Mouse (Mus musculus) heart, postnatal 10 days (tissue): ENCODE results near the gene Abhd15. TPM values are rescaled to one million over a fixed set of nuclear protein-coding genes. Genes with fewer than 3 reads are reported as not detected.
"Not testable (repeated sequence)": the region's sequence is repeated elsewhere in the genome, so short reads cannot be mapped to it uniquely, and the experiment has no call there.

ENCODE experiments used
- DNase-seq, 2 experiments: peaks; one replicate each; pipeline ENCODE4 v3.0.0; 2021
- intact Hi-C: fragments of 180-260 bp; cut with DNase I; formaldehyde crosslinking; loops from one replicate; pipeline ENCODE4 v1.15.1; 2025
- total RNA-seq, 2 experiments: library from RNA; stranded (reverse); gene quantifications; 2 replicates each; pipeline ENCODE4 v1.2.3; 2021

Abhd15 gene
- total RNA-seq, 2 experiments from 2014 or later: 1.7 to 4.5 TPM

DNA sequence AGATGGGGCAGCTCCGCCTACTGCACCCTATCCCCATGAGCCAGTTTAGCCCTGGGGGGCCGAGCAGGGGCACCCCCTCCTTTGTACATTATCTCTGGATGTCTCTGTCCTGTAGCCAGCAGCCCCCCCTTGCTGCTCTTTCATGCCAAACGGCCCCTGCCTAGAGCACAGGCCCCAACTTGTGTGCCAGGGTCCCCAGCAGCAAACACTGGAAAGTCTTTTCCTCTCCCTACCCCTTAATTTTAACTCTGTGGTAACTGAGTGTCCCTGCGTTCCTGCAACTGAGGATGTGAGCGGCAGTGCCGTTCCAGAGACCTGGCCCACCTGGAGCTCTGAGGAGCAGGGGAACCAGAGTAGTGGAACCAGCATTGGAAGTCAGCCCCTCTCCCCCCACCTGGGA lies 8.0 kb upstream of the Abhd15 start:
- intact Hi-C loops: loop anchor here (5.0 kb wide), 1 partner anchor 120 kb away; no protein-coding TSS in a partner anchor
- DNase-seq: no peak

DNA sequence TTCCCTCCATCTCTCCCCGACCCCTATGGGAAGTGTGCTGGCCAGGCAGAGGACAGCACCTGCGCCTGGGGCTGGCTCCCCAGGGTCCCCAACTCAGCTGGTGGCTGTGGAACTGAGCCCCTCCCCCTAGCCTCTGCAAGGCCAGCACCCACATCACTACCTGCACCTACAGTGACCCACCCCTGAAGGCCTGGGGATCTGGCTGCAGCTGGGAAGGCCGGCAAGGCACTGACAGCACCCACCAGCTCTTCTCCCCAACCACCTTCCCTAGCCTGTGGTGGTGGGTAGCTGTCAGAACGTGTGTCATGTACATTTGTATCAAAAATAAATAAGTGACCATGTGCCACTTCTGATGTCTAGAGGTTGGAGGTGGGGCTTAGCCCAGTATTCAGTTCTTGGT lies 7.5 kb upstream of the Abhd15 start:
- no peak for DNase-seq

DNA sequence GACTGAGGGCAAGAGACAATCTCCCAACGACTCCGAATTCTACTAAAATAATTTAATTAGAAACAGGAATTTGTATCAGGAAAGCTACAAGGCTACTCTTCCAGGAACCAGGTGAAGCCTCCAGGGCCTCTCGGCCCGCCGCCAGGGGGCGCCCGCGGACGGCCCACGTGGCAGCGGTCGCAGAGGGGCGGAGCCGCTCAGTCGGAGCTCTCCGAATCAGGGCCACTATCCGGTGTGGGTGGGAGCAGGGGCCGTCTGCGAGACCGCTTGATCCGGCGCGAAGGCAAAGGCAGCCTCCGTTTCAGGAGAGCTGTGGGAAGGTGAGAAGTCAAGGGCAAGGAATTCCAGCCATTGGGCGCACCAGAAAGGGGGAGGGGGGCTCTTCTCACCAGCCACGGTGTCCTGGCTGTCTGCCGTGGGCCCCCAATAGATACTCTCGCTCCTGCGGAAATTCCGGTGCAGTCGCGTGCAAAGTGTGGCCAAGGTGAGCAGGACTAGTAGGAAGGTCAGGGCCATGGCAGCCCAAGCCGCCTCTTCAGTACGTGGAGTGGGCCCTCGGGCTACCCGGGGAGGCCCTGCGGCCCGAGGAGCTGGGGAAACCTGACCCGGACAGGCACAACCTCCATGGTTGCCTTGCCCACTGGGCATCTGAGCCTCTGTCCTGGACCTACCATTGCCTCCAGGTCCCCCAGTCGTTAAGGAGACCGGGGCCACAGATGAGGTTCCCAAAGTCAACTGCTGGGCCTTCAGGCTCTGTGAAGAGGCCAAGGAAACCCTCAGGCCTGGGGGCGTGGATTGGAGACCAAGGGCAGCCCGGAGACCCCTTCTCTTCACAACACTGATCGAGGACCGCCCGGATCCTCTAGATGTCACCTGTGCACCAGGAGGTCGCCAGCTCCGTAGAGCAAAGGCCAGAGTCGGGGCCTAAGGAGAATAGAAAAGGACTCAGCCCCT lies 6.6 kb upstream of the Abhd15 start:
- peak; percentile 89 to 92 for DNase-seq
- intact Hi-C loops: loop anchor here (5.0 kb wide), 1 partner anchor 119 kb away; no protein-coding TSS in a partner anchor

More for the DNA sequence above, 7.5 kb upstream of the Abhd15 start:
- intact Hi-C loops: loop anchor here (5.0 kb wide), 1 partner anchor 120 kb away; no protein-coding TSS in a partner anchor

DNA sequence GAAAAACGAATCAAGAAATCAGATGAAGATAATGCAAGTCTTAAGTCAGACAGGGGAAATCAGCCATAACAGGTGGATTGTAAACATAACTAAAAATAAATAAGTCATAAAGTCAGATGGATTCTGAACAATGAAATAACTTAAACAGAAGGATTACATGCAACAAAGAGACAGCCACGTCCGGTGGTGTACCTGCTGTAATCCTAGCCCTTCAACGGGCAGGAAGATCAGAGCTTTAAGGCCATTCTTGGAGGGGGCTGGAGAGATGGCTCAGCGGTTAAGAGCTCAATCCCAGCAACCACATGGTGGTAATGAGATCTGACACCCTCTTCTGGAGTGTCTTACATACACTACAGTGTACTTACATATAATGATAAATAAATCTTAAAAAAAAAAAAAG lies 3.6 kb upstream of the Abhd15 start:
- no peak for DNase-seq
- intact Hi-C loops: no loop called here

DNA sequence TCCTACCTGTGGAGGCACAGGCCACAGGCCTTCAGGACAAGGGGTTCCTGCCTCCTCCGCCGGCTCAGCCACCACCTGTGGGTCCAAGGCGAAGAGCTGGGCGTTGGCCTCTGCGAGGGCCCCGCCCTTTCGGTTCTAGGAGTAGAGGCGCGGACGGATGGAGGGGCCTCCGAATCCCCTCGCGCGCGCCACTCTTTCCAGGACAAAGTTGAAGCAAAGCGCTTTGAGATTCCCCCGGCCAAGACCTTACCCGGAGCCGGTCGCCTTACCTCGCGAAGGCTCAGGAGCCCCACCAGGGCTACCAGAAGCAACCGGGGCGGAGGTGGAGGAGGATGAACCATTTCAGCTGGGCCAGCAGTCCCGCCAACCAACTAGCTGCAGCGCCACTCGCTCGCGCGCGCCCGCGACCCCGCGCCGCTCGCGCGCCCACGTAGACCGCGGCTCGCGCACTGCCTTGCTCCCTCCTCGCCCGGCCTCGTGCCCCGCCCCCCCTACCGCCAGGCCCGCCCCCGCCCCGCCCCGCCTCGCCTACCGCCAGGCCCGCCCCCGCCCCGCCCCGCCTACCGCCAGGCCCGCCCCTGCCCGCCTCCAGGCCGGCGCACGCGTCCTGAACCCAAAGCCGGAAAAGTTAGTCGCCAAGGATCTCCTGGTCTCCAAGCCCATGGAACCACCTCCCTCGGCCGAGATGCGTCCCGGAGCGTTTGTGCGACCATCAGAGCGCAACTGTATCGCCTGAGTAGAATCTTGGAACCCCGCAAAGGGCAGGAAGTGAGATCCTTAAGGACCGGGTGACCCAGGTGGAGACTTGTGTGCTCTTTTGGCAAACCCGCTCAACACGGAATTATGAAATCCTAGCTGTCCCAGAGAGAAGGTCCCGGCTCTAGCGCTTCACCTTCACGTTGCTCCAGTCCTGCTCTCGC lies 1.8 kb upstream of the Abhd15 start:
- intact Hi-C loops: no loop called here

DNA sequence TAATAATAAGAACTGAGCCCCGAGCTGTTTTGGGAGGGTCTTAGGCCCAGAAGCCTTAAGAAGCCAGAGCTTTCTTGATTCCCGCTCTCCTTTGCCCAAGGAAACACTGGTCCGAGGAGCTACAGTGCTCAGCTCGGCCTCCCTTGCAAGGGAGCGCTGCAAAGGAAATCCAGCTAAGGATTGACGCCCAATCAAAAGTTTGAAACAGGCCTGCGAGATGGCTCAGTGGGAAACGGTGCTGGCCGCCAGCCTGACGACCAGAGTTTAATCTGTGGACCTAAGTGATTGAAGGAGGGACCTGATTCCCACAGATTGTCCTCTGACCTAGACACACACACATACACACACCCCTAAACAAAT lies 1.1 kb upstream of the Abhd15 start:
- peak in 1 of 2 experiments; percentile 52 for DNase-seq
- intact Hi-C loops: no loop called here

More for the DNA sequence above, 1.8 kb upstream of the Abhd15 start:
- DNase-seq: peak; percentile 91 to 92

DNA sequence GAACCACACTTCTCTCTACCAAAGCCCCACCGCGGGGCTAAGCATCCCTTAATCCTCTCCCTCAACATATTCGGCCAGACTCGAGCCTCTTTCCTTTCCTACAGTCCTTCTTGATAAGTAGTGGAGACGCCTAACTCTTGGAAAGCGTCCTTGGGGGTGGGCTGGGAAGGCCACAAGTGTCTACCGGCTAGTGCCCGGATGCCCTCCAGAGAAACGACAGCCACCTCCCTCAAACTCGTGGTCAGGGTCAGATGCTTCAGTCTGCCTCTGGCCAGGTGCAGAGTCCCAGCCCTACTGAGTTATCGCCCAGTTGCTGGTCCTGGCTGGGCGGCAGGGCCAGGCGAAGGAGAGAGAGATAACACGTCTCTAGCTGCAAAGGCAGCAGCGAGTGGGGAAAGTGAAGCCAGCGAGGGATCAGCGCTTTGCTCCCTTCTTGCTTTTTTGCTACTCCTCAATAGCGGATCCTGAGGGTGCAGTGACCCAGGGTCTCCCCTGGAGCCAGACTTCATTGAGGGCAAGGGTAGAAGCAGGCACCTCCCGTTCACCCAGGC lies 565 bp upstream of the Abhd15 start:
- intact Hi-C loops: no loop called here
- peak in 1 of 2 experiments; percentile 62 for DNase-seq

DNA sequence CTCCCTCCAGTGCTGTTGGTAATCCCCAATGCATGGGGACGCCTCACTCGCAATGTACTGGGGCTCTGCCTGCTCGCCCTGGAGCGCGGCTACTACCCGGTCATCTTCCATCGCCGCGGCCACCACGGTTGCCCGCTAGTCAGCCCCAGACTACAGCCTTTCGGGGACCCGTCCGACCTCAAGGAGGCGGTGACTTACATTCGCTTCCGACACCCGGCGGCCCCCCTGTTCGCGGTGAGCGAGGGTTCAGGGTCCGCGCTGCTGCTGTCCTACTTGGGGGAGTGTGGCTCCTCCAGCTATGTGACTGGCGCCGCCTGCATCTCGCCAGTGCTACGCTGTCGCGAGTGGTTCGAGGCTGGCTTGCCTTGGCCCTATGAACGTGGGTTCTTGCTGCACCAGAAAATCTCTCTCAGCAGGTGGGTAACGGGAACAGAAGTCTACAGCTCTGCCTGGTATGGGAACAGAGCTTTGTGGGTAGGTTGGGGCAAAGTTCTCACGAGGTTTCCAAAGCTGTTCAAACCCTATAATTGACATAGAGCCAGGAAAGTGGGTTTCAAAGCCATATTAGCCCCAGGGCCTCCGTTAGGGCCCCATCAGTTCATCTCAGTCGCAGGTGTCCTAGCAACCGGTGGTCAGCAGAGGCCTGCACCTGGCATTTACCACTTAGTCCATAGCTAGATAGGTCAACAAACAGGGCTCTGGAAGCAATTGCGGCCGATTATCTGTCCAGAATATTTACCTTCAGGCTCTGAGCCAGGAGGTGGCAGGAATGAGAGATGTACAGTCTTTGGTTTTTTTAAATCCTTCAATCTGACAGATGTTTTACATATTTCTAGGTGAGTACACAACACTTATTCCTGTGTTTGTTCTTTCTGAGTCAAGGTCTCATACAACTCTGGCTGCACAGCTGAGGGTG lies 974 bp downstream of the Abhd15 start, which contains the start of gene Trp53i13:
Trp53i13 (minus strand) TSS at position 344 of the 916 bp plus-strand sequence.
- DNase-seq: no peak
- intact Hi-C loops: no loop called here

DNA sequence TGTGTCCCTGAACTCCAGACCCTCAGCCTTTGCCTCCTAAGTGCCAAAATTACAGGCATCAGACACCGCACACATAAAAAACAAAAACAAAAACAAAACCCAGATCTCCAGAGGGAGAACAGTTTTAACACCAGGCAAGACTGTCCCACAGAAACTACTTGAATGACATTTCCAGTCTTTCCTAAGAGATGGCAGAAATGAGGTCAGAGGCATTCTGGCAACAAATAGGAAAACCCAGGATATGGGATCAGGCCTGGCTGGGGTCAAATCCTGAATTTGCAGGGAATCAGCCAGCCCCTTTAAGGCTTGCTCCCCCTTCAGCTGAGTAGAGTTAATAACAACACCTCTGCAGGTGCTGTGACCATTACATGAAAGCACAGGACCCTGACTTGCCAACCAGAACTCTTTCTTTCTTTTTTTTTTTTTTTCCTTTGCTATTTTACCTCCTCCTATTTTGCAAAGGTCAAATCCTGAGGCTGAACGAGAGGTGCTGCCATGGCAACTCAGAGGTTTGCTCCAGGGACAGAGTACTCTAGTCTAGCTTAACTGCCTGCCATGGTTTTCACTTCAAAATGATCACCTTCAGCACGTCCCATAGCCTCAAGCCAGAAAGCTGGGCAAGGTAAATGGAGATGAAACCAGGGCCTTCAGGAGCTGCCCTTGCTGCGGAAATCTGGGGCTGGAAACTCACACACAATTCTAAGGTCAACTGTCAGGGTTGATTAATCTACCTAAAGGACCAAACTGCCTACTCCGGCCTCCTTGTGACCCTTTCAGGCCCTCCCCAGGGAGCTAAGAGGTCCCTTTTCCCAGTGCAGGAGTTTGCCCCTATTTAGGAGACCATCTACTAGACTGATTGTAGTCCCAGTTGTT lies 1.9 kb downstream of the Abhd15 start:
- intact Hi-C loops: no loop called here
- no peak for DNase-seq

DNA sequence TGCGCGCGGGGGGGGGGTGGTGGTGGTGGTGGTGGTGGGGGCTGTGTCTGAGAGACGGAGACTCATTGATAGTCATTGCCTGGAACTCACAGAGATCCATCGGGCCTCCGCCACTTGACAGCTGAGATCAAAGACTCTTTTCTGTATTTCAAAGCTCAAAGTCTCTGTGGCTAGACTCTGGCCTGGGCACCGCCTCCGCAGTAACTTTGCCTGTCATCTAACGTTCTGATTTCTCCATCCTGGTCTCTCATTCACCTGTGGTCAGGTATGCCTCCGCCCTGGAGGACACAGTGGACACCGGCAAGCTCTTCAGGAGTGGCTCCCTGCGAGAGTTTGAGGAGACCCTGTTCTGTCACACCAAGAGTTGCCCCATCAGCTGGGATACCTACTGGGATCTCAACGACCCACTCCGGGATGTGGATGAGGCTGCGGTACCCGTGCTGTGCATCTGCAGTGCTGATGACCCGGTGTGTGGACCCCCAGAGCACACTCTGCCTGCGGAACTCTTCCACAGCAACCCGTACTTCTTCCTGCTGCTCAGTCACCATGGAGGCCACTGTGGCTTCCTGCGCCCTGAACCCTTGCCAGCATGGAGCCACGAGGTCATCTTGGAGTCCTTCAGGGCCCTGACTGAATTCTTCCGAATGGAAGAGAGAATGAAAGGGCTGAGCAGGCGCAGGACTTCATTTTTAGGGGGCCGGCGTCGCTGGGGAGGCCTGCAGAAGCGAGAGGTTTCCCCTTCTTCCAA lies 3.3 kb downstream of the Abhd15 start:
- DNase-seq: peak in 1 of 2 experiments; percentile 13
- intact Hi-C loops: no loop called here

DNA sequence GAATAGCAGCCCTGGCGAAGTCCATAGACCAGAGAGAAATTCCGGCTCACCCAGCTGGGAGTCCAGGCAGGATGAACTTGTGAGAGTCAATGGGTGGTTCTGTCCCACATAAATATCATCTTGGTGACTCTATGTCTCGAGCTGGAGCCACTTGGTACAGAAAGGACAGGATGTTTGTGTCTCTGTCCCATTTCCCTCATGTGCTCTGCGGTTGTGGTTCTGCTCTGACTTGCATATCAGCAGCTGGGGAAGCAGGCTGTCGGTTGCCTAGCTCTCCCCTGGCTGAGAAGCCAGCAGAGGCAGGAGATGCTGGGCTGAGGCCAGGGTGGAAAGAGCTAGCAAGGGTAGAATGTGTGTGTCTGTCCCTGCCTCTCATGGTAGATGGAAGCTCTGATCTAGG lies 4.1 kb downstream of the Abhd15 start, which contains the start of gene Gm10392:
Gm10392 (minus strand) TSS at position 156 of the 400 bp plus-strand sequence.
- intact Hi-C loops: no loop called here
- peak; percentile 53 for DNase-seq

DNA sequence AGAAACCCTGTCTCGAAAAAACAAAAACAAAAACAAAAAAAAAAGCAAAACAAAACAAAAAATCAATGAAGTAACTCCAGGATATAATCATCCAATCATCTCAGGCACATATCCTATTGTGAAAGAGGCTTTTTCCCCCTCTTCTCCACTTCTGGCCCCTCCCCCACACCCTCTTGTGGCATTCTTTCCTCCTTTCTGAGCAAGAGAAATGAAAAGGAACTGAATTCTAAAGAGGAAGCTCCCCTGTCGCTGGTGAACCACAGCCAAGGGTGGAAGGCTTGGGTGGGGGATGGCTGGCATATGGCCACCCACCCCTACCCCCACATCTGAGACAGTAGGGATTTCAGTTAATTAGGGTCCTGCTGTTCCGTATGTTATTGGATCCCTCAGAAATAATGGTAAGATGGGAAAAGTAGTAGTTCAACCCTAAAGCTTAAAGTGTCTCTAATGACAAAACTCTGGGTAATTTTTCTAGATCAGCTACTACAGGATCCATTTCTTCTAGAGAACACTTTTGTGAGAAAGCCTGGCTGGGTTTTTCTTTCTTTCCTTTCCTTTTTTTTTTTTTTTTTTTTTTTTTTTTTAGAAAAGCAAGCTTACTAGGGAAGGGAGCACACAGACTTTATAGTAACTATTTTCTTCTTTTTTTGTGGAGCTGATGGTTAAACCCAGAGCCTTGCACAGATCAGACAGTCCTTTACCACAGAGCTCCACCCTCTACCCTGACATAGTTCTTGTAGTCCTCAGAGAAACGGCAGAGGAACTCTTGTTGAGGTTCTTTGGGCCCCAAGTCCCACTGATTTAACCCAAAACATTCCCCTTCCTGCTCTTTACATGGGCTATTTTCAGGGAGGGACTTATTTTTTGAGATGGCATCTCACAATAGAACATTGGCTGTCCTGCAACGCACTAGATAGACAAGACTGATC lies 5.9 kb downstream of the Abhd15 start:
- DNase-seq: peak in 1 of 2 experiments; percentile 33
- intact Hi-C loops: no loop called here

DNA sequence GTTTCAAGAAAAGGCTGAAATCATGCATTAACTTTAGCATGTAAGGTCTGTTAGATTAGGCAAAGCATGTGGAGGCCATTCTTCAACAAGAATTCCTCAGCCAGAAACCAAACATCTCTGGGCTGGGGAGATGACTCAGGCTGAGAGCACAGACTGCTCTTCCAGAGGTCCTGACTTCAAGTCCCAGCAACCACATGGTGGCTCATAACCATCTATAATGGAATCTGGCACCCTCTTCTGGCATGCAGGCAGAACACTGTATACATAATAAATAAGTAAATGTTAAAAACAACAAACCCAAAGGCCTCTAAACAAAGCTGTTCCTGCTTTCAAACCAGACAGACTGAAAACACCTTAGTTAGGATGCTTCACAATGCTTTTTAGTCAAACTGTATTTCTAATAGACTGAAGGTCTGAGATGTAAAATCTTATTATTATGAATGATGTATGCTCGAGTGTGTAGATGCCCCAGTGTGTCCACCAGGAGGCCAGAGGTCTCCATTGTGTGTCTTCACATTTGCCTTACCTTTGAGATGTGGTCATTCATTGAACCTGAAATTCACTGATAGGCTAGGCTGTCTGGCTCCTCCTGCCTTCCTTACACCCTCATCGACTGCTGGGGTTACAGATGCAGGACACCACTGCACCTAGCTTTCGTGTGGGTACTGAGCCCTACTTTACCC lies 11.0 kb downstream of the Abhd15 start:
- intact Hi-C loops: no loop called here
- DNase-seq: no peak

DNA sequence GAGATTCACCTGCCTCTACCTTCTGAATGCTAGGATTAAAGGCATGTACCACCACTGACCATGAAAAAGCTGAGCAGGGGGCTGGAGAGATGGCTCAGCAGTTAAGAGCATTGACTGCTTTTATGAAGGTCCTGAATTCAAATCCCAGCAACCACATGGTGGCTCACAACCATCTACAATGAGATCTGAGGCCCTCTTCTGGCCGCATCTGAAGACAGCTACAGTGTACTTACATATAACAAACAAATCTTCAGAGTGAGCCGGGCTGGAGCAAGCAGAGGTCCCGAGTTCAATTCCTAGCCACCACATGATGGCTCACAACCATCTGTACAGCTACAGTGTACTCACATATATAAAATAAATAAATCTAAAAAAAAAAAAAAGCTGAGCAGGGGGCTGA lies 13.5 kb downstream of the Abhd15 start:
- intact Hi-C loops: not testable (repeated sequence)

DNA sequence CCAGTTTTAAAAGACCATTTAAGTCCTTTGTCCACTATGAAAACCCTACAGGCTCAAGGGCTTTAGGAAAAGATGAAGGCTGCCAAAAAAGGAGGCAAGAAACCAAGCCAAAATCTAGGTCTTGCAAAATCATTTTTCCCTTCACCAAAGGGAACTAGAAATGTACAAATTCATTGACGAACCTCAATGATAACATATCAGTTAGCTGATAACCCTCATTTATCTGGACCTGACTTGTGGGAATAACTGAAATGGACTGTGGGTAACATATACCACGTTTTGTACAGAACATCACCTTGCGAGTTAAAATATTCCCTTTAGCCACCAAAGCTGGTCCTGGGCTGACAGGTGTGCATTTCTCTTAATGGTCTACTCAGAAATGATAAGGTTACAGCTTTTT lies 14.7 kb downstream of the Abhd15 start:
- intact Hi-C loops: no loop called here
- no peak for DNase-seq

More for the DNA sequence above, 13.5 kb downstream of the Abhd15 start:
- DNase-seq: not testable (repeated sequence)

DNA sequence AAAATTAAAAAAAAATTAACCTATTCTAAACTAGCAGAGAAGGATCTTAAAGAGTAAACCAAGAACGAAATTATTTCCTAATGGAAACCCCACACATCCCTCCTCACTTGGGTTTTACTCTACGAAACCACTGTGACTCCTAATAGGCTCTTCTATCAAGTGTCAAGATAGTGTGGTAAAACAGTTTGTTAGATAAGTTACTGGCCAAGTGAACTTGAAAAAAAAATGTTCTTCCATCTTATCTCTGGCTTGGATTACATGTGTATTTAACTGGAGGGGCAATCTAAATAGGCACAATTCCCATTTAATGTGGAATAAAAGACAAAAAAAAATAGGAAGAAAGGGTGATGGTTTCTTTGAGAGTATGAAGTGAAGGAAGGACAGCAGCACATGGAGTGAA lies 15.9 kb downstream of the Abhd15 start:
- intact Hi-C loops: no loop called here
- no peak for DNase-seq
